Mouse (Mus musculus): ENCODE measurements at regions not wholly inside any gene's neighbourhood (a gene's known extent, or its start where the extent isn't known, plus 50 kb on each side); places are given as distances from the start of the nearest gene placed in this dataset.

GRCm38 (mm10) chr6:103386591-103386990 lies 123.8 kb upstream of the Chl1 start:
- 56% methylated on average over 4 of the region's 4 CpGs for WGBS
- Histone ChIP-seq H3K36me3 (ENCODE audit: control insufficient read depth, insufficient read depth, low read length) (no peaks in the 10 kb centered on the region), H3K4me2 (replicated peaks; ENCODE audit: low read depth, low read length) (no peak overlapping the region), H3K4me1 (replicated peaks; ENCODE audit: control insufficient read depth, insufficient read depth, low read length) (no peaks in the 10 kb centered on the region), H3K27me3 (ENCODE audit: control insufficient read depth, insufficient read depth, low read length) (no peaks in the 10 kb centered on the region), H3K27ac (ENCODE audit: low read depth, low read length) (0 out of 2 replicates have a peak overlapping the region, but pooled peaks have one; percentile 10), H3K9me3 (ENCODE audit: control insufficient read depth, low read length) (no peaks in the 10 kb centered on the region), H3K4me3 (ENCODE audit: low read depth, low read length) (no peak overlapping the region), H3K9ac (ENCODE audit: low read depth, low read length) (no peak overlapping the region)
- DNase-seq (ENCODE audit: low spot score) (no peak), ATAC-seq (ENCODE audit: low FRiP score) (no peak)

- H3K36me3 ChIP-seq (ENCODE audit: control insufficient read depth, insufficient read depth, low read length): no peaks in the 10 kb centered on the region
- H3K9me3 ChIP-seq (ENCODE audit: control insufficient read depth, low read length): no peaks in the 10 kb centered on the region
- no peak overlapping the region for H3K9ac ChIP-seq (ENCODE audit: low read depth, low read length)
- no peaks in the 10 kb centered on the region for H3K4me1 ChIP-seq (replicated peaks; ENCODE audit: control insufficient read depth, insufficient read depth, low read length)
- H3K27me3 ChIP-seq (ENCODE audit: control insufficient read depth, insufficient read depth, low read length): no peaks in the 10 kb centered on the region
- ATAC-seq (ENCODE audit: low FRiP score): no peak
- no peak for DNase-seq (ENCODE audit: low spot score)
- no peak overlapping the region for H3K4me2 ChIP-seq (replicated peaks; ENCODE audit: low read depth, low read length)
- H3K27ac ChIP-seq (ENCODE audit: low read depth, low read length): no peak overlapping the region
- no peak overlapping the region for H3K4me3 ChIP-seq (ENCODE audit: low read depth, low read length)
Observed at GRCm38 (mm10) chr6:103405961-103406360, 104.4 kb upstream of the Chl1 start.

GRCm38 (mm10) chr6:103414888-103415287 lies 95.5 kb upstream of the Chl1 start:
- Histone ChIP-seq H3K36me3 (ENCODE audit: control insufficient read depth, insufficient read depth, low read length) (no peaks in the 10 kb centered on the region), H3K4me2 (replicated peaks; ENCODE audit: low read depth, low read length) (no peak overlapping the region), H3K9ac (ENCODE audit: low read depth, low read length) (no peak overlapping the region), H3K9me3 (ENCODE audit: control insufficient read depth, low read length) (no peaks in the 10 kb centered on the region), H3K27me3 (ENCODE audit: control insufficient read depth, insufficient read depth, low read length) (no peaks in the 10 kb centered on the region), H3K4me1 (replicated peaks; ENCODE audit: control insufficient read depth, insufficient read depth, low read length) (no peaks in the 10 kb centered on the region), H3K27ac (ENCODE audit: low read depth, low read length) (no peak overlapping the region), H3K4me3 (ENCODE audit: low read depth, low read length) (no peak overlapping the region)
- DNase-seq (ENCODE audit: low spot score) (no peak), ATAC-seq (ENCODE audit: low FRiP score) (no peak)
- 76% methylated on average over 2 of the region's 2 CpGs for WGBS

- no peak overlapping the region for H3K4me3 ChIP-seq (ENCODE audit: low read depth, low read length)
- no peak overlapping the region for H3K4me2 ChIP-seq (replicated peaks; ENCODE audit: low read depth, low read length)
- H3K4me1 ChIP-seq (replicated peaks; ENCODE audit: control insufficient read depth, insufficient read depth, low read length): no peaks in the 10 kb centered on the region
- H3K27ac ChIP-seq (ENCODE audit: low read depth, low read length): no peak overlapping the region
- H3K9ac ChIP-seq (ENCODE audit: low read depth, low read length): no peak overlapping the region
- WGBS: 56% methylated on average over 1 of the region's 1 CpGs
- no peaks in the 10 kb centered on the region for H3K36me3 ChIP-seq (ENCODE audit: control insufficient read depth, insufficient read depth, low read length)
- DNase-seq (ENCODE audit: low spot score): no peak
- H3K9me3 ChIP-seq (ENCODE audit: control insufficient read depth, low read length): no peaks in the 10 kb centered on the region
- H3K27me3 ChIP-seq (ENCODE audit: control insufficient read depth, insufficient read depth, low read length): no peaks in the 10 kb centered on the region
- no peak for ATAC-seq (ENCODE audit: low FRiP score)
Observed at GRCm38 (mm10) chr6:103421013-103421933, 89.1 kb upstream of the Chl1 start.

- Histone ChIP-seq H3K27ac (ENCODE audit: low read depth, low read length) (no peak overlapping the region), H3K4me3 (ENCODE audit: low read depth, low read length) (no peak overlapping the region), H3K36me3 (ENCODE audit: control insufficient read depth, insufficient read depth, low read length) (no peaks in the 10 kb centered on the region), H3K9me3 (ENCODE audit: control insufficient read depth, low read length) (no peaks in the 10 kb centered on the region), H3K9ac (ENCODE audit: low read depth, low read length) (no peak overlapping the region), H3K27me3 (ENCODE audit: control insufficient read depth, insufficient read depth, low read length) (no peaks in the 10 kb centered on the region), H3K4me2 (replicated peaks; ENCODE audit: low read depth, low read length) (no peak overlapping the region), H3K4me1 (replicated peaks; ENCODE audit: control insufficient read depth, insufficient read depth, low read length) (no peaks in the 10 kb centered on the region)
- WGBS: 80% methylated on average over 5 of the region's 5 CpGs
- ATAC-seq (ENCODE audit: low FRiP score) (no peak), DNase-seq (ENCODE audit: low spot score) (no peak)
Observed at GRCm38 (mm10) chr6:103430933-103431594, 79.3 kb upstream of the Chl1 start.

- WGBS: 85% methylated on average over 5 of the region's 5 CpGs
- Histone ChIP-seq H3K27me3 (ENCODE audit: control insufficient read depth, insufficient read depth, low read length) (no peaks in the 10 kb centered on the region), H3K27ac (ENCODE audit: low read depth, low read length) (no peak overlapping the region), H3K4me3 (ENCODE audit: low read depth, low read length) (no peak overlapping the region), H3K4me1 (replicated peaks; ENCODE audit: control insufficient read depth, insufficient read depth, low read length) (no peaks in the 10 kb centered on the region), H3K36me3 (ENCODE audit: control insufficient read depth, insufficient read depth, low read length) (no peaks in the 10 kb centered on the region), H3K9me3 (ENCODE audit: control insufficient read depth, low read length) (no peaks in the 10 kb centered on the region), H3K9ac (ENCODE audit: low read depth, low read length) (no peak overlapping the region), H3K4me2 (replicated peaks; ENCODE audit: low read depth, low read length) (no peak overlapping the region)
- no peak for DNase-seq (ENCODE audit: low spot score)
- ATAC-seq (ENCODE audit: low FRiP score): no peak
Observed at GRCm38 (mm10) chr6:103431595-103431957, 78.8 kb upstream of the Chl1 start.

All from hindbrain, embryonic 11.5 days (tissue).